Mouse (Mus musculus): Measurements from ENCODE around the gene Olfr769.
"Not testable (repeated sequence)": the region's sequence is repeated elsewhere in the genome, so short reads cannot be mapped to it uniquely, and the experiment has no call there.

The Olfr769 gene

DNA sequence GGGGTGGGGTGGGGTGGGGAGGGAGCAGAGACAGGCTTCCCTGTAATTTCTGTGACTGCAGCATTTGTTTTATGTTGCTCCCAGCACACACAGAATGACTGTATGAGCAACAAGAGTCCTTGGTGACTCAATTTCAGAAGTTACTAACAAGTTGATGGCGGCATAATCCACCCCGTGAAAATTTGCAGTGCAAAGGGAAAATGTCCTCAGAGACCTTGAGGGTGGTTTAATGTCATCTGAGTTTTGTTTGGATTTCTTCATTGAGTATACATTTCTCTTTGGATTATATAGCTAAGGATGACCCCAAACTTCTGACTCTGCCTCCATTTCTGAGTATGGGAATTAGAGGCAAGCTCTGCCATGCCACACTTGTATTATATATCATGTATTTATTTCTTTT is at the start of gene Olfr769:
Gene Olfr769, minus strand, starts transcription at position 101 of the 400 bp plus-strand sequence.
- no peak for DNase-seq (ENCODE audit: low spot score)

- no peak for DNase-seq (ENCODE audit: low spot score)
Measured at GRCm38 (mm10) chr10:129164651-129165050, 47.0 kb upstream of the Olfr769 start, which contains the start of gene Olfr771. Gene Olfr771 (minus strand): TSS chr10:129164751.

- DNase-seq (ENCODE audit: low spot score): no peak
Measured at GRCm38 (mm10) chr10:129138898-129139297, 21.2 kb upstream of the Olfr769 start, which contains the start of gene Olfr770. Gene Olfr770 (minus strand): TSS chr10:129138998.

GRCm38 (mm10) chr10:129115146-129115545 is 2.5 kb downstream of the Olfr769 start:
- DNase-seq (ENCODE audit: low spot score): no peak

DNA sequence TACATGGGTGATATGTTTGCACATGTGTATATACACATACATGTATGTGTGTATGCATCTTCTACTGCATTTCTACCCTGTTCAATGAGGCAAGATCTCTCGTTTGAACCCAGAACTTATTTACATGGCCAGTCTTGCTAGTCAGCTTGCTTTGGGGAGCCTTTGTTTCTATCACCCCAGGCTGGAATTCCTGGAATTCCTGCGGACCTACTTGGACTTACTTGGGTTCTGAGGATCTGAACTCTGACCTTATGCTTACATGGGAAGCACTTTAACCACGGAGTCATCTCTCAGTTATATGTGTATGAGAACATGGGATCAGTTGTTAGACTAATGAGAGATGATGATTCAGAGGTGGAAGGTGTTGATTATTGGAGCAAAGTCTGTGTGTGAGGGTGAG is 16.4 kb downstream of the Olfr769 start:
- no peak for DNase-seq (ENCODE audit: low spot score)

- no peak for DNase-seq (ENCODE audit: low spot score)
Measured at GRCm38 (mm10) chr10:129099275-129099674, 18.4 kb downstream of the Olfr769 start, which contains the start of gene Olfr768. Gene Olfr768 (minus strand): TSS chr10:129099375.

DNA sequence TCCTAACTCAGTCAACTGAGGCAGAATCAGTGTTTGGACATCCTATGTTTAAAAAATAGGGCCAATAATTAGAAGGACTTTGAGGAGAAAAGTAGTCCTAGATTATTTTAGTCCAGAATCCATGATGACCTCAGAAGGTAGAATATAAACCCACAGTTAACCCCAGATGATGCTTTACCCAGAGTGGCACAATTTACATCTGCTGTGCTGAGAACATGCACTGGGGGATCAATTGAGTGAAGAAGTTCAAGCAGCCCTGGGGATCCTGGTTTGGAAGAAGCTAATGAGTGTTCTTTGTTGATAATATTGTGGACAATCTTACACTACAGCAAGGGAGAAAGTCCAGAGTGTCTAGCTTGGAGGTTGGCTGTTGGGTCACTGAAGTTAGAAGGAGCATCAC is 34.9 kb downstream of the Olfr769 start, which contains the start of gene Olfr767:
Gene Olfr767, minus strand, starts transcription at position 101 of the 400 bp plus-strand sequence.
- DNase-seq (ENCODE audit: low spot score): not testable (repeated sequence)

- no peak for DNase-seq (ENCODE audit: low spot score)
Measured at GRCm38 (mm10) chr10:129068877-129069276, 48.8 kb downstream of the Olfr769 start, which contains the start of gene Olfr766-ps1. Gene Olfr766-ps1 (minus strand): TSS chr10:129068977.
